Mouse (Mus musculus): Measurements from ENCODE around the gene Cfap77. TPM values are rescaled to one million over a fixed set of nuclear protein-coding genes. Genes with fewer than 3 reads are reported as not detected.
"Not testable (repeated sequence)": the region's sequence is repeated elsewhere in the genome, so short reads cannot be mapped to it uniquely, and the experiment has no call there.

Cfap77 gene
- 0.65 and 1.0 TPM in 2 replicates for polyA plus RNA-seq (2015; fragmentation: Nextera tagmentation; extraction: Ambion mirVana)

DNA sequence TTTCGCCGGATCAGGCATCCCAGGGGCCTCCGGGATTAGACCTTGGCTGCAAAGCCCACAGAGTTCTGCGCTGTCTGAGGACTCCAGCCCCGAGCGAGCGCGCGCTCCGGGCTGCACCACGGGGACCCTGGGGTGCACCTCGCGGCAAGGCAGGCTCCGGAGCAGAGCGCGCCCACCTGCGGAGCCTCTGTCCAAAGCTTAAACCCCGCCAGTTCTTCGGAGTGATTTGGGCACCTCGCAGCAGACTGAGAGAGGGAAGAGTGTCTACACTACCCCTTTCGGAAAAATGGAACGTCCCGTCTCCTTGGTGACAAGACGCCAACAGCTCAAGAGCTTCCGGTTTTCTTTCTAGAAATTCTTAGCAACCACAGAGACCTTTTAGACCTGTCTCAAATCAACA, at the start of gene Cfap77:
Gene Cfap77, minus strand, starts transcription at position 76 of the 400 bp plus-strand sequence.
- Histone ChIP-seq H3K27ac (ENCODE audit: low read depth, low read length) (no peak within 1 kb of the TSS), H3K9ac (ENCODE audit: low read depth, low read length) (peak within 1 kb of the TSS; percentile 65), H3K4me3 (ENCODE audit: low read length) (peak within 1 kb of the TSS; percentile 56), H3K9me3 (ENCODE audit: control insufficient read depth, low read length) (no peaks in the 10 kb centered on the region), H3K36me3 (ENCODE audit: control insufficient read depth, insufficient read depth, low read length) (no peaks in the 10 kb centered on the region), H3K4me2 (ENCODE audit: low read length) (peak within 1 kb of the TSS; percentile 72), H3K27me3 (replicated peaks; ENCODE audit: control insufficient read depth, insufficient read depth, low read length) (peaks cover 16% of the 10 kb centered on the region), H3K4me1 (ENCODE audit: control insufficient read depth, insufficient read depth, low read depth, low read length) (peaks cover 7% of the 10 kb centered on the region)
- 0% methylated on average over 25 of the region's 25 CpGs for whole genome bisulfite sequencing
- ATAC-seq: peak; percentile 66; the same call in 1 of the 2 replicates

GRCm38 (mm10) chr2:29102416-29103377, 47.8 kb upstream of the Cfap77 start:
- not testable (repeated sequence) for H3K9me3 ChIP-seq (ENCODE audit: control insufficient read depth, low read length); H3K27ac ChIP-seq (ENCODE audit: low read depth, low read length); H3K27me3 ChIP-seq (replicated peaks; ENCODE audit: control insufficient read depth, insufficient read depth, low read length); H3K36me3 ChIP-seq (ENCODE audit: control insufficient read depth, insufficient read depth, low read length); H3K4me1 ChIP-seq (ENCODE audit: control insufficient read depth, insufficient read depth, low read depth, low read length); H3K4me2 ChIP-seq (ENCODE audit: low read length); H3K9ac ChIP-seq (ENCODE audit: low read depth, low read length); H3K4me3 ChIP-seq (ENCODE audit: low read length); ATAC-seq
- WGBS: 89% methylated on average over 9 of the region's 10 CpGs

GRCm38 (mm10) chr2:29100822-29101534, 46.1 kb upstream of the Cfap77 start:
- Histone ChIP-seq H3K9ac (ENCODE audit: low read depth, low read length) (no peak overlapping the region), H3K9me3 (ENCODE audit: control insufficient read depth, low read length) (no peaks in the 10 kb centered on the region), H3K4me1 (ENCODE audit: control insufficient read depth, insufficient read depth, low read depth, low read length) (no peaks in the 10 kb centered on the region), H3K4me2 (ENCODE audit: low read length) (no peak overlapping the region), H3K4me3 (ENCODE audit: low read length) (no peak overlapping the region), H3K36me3 (ENCODE audit: control insufficient read depth, insufficient read depth, low read length) (no peaks in the 10 kb centered on the region), H3K27me3 (replicated peaks; ENCODE audit: control insufficient read depth, insufficient read depth, low read length) (no peaks in the 10 kb centered on the region), H3K27ac (ENCODE audit: low read depth, low read length) (no peak overlapping the region)
- ATAC-seq: no peak
- WGBS: 75% methylated on average over 7 of the region's 7 CpGs

- Histone ChIP-seq H3K9me3 (ENCODE audit: control insufficient read depth, low read length) (no peaks in the 10 kb centered on the region), H3K4me1 (ENCODE audit: control insufficient read depth, insufficient read depth, low read depth, low read length) (no peaks in the 10 kb centered on the region), H3K4me2 (ENCODE audit: low read length) (no peak overlapping the region), H3K27me3 (replicated peaks; ENCODE audit: control insufficient read depth, insufficient read depth, low read length) (no peaks in the 10 kb centered on the region), H3K9ac (ENCODE audit: low read depth, low read length) (no peak overlapping the region), H3K4me3 (ENCODE audit: low read length) (no peak overlapping the region), H3K27ac (ENCODE audit: low read depth, low read length) (no peak overlapping the region), H3K36me3 (ENCODE audit: control insufficient read depth, insufficient read depth, low read length) (no peaks in the 10 kb centered on the region)
- whole genome bisulfite sequencing: 91% methylated on average over 14 of the region's 14 CpGs
- no peak for ATAC-seq
Observed at GRCm38 (mm10) chr2:29099646-29100045, 44.8 kb upstream of the Cfap77 start.

DNA sequence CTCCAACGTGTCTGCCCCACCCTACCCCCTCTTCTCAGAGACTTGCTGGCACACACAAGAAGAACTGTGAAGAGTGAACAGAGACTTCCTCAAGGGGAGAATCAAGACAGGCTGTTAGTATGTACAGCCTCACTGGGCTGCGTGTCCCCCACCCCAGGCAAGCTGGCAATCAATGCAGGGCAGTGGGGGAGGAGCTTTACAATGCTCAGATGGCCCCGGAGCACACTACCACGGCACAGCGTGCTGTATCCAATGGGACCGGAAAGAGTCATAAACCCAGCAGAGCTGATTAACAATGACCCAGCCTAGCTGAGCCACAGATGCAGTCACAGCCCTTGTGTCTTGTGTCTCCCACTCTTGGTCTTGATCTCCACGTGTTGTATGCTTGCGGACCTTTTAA, 43.9 kb upstream of the Cfap77 start:
- Histone ChIP-seq H3K4me3 (ENCODE audit: low read length) (no peak overlapping the region), H3K36me3 (ENCODE audit: control insufficient read depth, insufficient read depth, low read length) (no peaks in the 10 kb centered on the region), H3K27me3 (replicated peaks; ENCODE audit: control insufficient read depth, insufficient read depth, low read length) (no peaks in the 10 kb centered on the region), H3K9ac (ENCODE audit: low read depth, low read length) (no peak overlapping the region), H3K27ac (ENCODE audit: low read depth, low read length) (no peak overlapping the region), H3K9me3 (ENCODE audit: control insufficient read depth, low read length) (no peaks in the 10 kb centered on the region), H3K4me1 (ENCODE audit: control insufficient read depth, insufficient read depth, low read depth, low read length) (no peaks in the 10 kb centered on the region), H3K4me2 (ENCODE audit: low read length) (no peak overlapping the region)
- no peak for ATAC-seq
- WGBS: 63% methylated on average over 8 of the region's 8 CpGs

GRCm38 (mm10) chr2:29097955-29098354, 43.1 kb upstream of the Cfap77 start:
- H3K27ac ChIP-seq (ENCODE audit: low read depth, low read length); ATAC-seq; H3K9me3 ChIP-seq (ENCODE audit: control insufficient read depth, low read length); H3K36me3 ChIP-seq (ENCODE audit: control insufficient read depth, insufficient read depth, low read length); H3K4me3 ChIP-seq (ENCODE audit: low read length); H3K27me3 ChIP-seq (replicated peaks; ENCODE audit: control insufficient read depth, insufficient read depth, low read length); H3K9ac ChIP-seq (ENCODE audit: low read depth, low read length); H3K4me2 ChIP-seq (ENCODE audit: low read length); H3K4me1 ChIP-seq (ENCODE audit: control insufficient read depth, insufficient read depth, low read depth, low read length): not testable (repeated sequence)
- WGBS: 97% methylated on average over 5 of the region's 5 CpGs

- H3K4me3 ChIP-seq (ENCODE audit: low read length): no peak overlapping the region
- no peak overlapping the region for H3K9ac ChIP-seq (ENCODE audit: low read depth, low read length)
- H3K9me3 ChIP-seq (ENCODE audit: control insufficient read depth, low read length): no peaks in the 10 kb centered on the region
- H3K27me3 ChIP-seq (replicated peaks; ENCODE audit: control insufficient read depth, insufficient read depth, low read length): no peaks in the 10 kb centered on the region
- H3K4me1 ChIP-seq (ENCODE audit: control insufficient read depth, insufficient read depth, low read depth, low read length): no peaks in the 10 kb centered on the region
- no peak overlapping the region for H3K27ac ChIP-seq (ENCODE audit: low read depth, low read length)
- H3K4me2 ChIP-seq (ENCODE audit: low read length): no peak overlapping the region
- no peak for ATAC-seq
- no peaks in the 10 kb centered on the region for H3K36me3 ChIP-seq (ENCODE audit: control insufficient read depth, insufficient read depth, low read length)
- 85% methylated on average over 3 of the region's 3 CpGs for WGBS
Observed at GRCm38 (mm10) chr2:29097465-29097864, 42.6 kb upstream of the Cfap77 start.

GRCm38 (mm10) chr2:29096751-29097150, 41.9 kb upstream of the Cfap77 start:
- Histone ChIP-seq H3K4me1 (ENCODE audit: control insufficient read depth, insufficient read depth, low read depth, low read length) (no peaks in the 10 kb centered on the region), H3K4me2 (ENCODE audit: low read length) (no peak overlapping the region), H3K4me3 (ENCODE audit: low read length) (no peak overlapping the region), H3K36me3 (ENCODE audit: control insufficient read depth, insufficient read depth, low read length) (no peaks in the 10 kb centered on the region), H3K27ac (ENCODE audit: low read depth, low read length) (no peak overlapping the region), H3K9ac (ENCODE audit: low read depth, low read length) (no peak overlapping the region), H3K27me3 (replicated peaks; ENCODE audit: control insufficient read depth, insufficient read depth, low read length) (no peaks in the 10 kb centered on the region), H3K9me3 (ENCODE audit: control insufficient read depth, low read length) (no peaks in the 10 kb centered on the region)
- no peak for ATAC-seq
- 51% methylated on average over 4 of the region's 4 CpGs for WGBS

DNA sequence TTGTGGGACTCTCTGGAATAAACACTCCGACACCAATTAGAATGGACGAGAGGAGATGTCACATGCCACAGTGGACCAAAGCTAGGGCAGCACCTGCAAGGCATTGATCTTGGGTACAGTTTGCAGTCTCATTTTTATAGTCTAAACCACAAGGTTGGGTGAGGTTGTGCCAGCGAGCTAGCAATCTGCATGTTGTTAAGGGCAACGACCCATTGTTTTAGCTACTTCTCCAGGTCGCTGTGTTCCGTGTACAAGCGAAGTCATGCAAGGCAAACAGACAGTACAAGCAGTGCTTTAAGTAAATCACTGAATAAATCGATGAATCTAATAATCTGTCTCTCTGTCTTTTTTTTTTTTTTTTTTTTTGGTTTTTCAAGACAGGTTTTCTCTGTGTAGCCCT, 40.8 kb upstream of the Cfap77 start:
- ATAC-seq: no peak
- no peak overlapping the region for H3K9ac ChIP-seq (ENCODE audit: low read depth, low read length)
- H3K4me3 ChIP-seq (ENCODE audit: low read length): no peak overlapping the region
- no peaks in the 10 kb centered on the region for H3K36me3 ChIP-seq (ENCODE audit: control insufficient read depth, insufficient read depth, low read length)
- no peak overlapping the region for H3K27ac ChIP-seq (ENCODE audit: low read depth, low read length)
- no peaks in the 10 kb centered on the region for H3K27me3 ChIP-seq (replicated peaks; ENCODE audit: control insufficient read depth, insufficient read depth, low read length)
- no peaks in the 10 kb centered on the region for H3K9me3 ChIP-seq (ENCODE audit: control insufficient read depth, low read length)
- no peaks in the 10 kb centered on the region for H3K4me1 ChIP-seq (ENCODE audit: control insufficient read depth, insufficient read depth, low read depth, low read length)
- H3K4me2 ChIP-seq (ENCODE audit: low read length): no peak overlapping the region
- 91% methylated on average over 8 of the region's 8 CpGs for WGBS

All from hindbrain, embryonic 16.5 days (tissue).